Mouse (Mus musculus) kidney, postnatal 25 days (tissue): ENCODE measurements at regions not wholly inside any gene's neighbourhood (a gene's known extent, or its start where the extent isn't known, plus 50 kb on each side); places are given as distances from the start of the nearest gene placed in this dataset.
A peak's percentile ranks its signal among the peaks of the same experiment; 100 is the strongest.
"Not testable (repeated sequence)": the region's sequence is repeated elsewhere in the genome, so short reads cannot be mapped to it uniquely, and the experiment has no call there.

Experiments used
- DNase-seq, 2 experiments: peaks; one replicate each; pipeline ENCODE4 v3.0.0; 2021; ENCODE audit warnings: mixed read lengths in 2 of 2

DNA sequence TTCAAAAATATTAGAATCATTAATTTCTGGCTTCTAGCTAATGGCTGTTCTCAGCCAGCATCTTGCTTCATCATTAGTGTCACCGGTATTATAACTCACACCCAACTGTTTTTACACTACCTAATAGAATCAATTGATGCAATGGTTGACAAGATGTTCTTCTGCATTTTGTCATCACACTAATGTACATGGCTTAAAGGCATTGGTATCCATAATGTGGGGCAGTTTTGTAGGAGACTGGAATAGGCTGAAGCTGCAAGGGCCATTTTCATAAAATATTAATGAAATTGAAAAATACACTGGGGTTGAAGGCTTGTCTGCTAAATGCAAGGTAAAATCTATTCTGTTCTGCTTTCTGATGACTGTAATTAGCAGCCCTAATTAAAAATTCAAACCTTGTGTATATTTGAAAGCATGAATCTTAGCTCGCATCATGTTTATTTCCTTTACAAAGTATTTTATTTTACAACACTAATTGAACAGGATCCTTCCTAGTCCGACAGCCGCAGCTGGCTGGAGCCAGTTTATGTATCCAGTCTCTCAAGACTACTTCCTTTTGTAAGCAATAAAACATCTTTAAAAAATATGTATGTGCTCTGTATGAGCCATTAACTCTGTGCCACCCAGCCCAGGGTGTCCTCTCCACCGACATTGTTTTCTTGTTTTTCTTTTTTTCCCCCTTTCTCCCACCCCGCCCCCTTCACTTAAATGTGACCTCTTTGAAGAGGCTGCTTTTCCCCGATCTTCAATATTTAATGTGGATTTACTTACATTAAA, 259.6 kb downstream of the Pou4f1 start:
- DNase-seq = no peak

DNA sequence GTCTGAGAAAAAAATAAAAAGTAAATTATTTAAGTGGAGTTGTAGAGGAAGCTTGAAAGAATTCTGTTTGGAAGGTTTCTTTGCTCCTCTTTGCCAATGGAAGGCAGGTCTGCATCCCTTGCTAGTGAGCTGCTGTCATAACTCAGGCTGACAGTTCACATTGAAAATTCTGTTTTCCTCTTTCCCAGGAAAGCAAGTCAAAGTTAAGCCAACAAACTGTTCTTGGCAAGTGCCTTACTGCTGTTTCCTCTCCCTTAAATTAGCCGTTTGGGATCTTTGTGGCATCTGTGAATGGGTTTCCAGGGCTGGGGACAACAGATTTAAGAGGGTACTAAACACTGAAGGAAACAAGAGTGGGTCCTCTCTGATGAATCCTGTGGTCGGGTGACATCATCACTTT, 261.2 kb downstream of the Pou4f1 start:
- DNase-seq = no peak

GRCm38 (mm10) chr14:104203239-104203986, 264.4 kb downstream of the Pou4f1 start:
- DNase-seq = peak in 1 of 2 experiments; percentile 32

- DNase-seq = no peak
Observed at GRCm38 (mm10) chr14:104193198-104193597, 274.6 kb downstream of the Pou4f1 start.

DNA sequence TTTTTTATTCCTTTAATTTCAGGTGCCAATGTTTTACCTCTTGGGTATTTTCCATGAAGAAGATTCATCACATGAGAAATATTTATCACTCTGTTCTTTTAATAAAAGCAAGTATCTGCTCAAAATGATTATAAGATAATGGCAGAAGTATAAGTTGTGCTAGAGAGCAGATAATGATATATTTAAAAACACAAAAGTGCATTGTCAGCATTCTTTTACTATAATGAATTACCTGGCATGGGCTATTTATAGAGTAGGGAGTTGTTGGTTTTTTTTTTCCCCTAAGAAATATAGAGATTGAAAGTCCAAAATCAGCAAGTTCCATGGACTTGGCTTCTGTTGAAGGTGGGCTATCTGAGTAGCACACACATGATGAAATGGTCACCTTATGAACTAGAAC, 292.7 kb downstream of the Pou4f1 start:
- no peak for DNase-seq

DNA sequence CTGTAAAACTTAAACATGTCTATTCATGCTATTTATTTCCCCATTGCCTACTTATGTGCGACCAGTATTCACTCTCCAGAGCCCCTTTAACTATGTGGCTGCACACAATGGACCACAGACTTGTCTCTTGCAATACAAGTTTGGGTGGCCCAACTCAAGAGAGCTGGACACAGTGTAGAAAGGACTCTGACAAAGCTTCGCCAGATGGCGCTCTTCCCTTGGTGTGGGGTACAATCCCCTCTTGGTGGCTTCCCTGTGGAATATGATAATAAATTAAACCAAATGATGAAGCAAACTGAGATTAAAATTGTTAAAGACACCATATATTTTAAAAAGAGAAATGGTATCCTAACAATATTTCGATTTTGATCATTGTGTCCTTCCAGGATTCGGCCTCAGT, 302.6 kb upstream of the Ednrb start:
- DNase-seq = peak in 1 of 2 experiments; percentile 32

GRCm38 (mm10) chr14:104145395-104145794, 301.2 kb upstream of the Ednrb start:
- no peak for DNase-seq

DNA sequence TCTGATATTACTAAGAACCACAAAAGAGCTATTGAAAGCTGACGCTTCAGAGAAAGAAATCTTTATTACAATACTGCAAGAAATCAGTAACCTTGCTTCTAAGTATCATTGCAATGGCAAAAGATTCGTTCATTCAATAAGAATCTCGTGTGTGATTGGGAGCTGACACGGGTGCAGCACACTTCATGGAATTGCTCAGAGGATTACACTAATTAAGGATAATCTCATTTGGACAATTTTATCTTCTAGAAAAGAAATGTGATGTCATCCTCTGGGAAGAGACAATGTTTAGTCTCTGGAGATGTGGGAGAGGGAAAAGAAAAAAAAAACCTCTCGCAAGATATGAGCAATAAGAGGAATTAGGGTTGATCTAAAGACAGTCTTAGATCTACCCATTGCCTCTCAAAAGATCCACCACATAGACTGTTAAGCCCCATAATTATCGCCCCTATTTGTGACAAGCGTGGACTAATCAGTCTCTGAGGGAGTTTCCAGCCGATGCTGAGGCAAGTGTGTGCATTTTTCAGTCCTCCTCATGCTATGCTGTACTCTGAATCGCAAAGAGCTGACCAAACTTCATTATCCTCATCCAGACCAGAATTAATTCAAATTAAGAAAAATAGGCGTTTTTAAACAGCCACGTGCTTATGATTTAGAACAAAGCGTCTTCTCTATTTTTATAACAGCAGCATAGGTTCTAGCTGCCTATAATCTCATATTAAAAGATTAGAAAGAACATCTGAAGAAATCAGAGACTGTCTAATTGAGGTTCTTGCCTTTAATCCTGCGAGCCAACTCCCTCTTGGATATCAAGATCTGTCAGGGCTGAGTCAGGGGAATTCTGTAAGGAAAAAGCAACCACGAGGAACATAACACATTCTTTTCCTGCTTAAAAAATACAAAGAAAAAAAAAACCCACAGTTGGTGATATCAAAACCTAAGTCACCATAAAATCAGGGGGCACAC, 271.1 kb upstream of the Ednrb start:
- no peak for DNase-seq

DNA sequence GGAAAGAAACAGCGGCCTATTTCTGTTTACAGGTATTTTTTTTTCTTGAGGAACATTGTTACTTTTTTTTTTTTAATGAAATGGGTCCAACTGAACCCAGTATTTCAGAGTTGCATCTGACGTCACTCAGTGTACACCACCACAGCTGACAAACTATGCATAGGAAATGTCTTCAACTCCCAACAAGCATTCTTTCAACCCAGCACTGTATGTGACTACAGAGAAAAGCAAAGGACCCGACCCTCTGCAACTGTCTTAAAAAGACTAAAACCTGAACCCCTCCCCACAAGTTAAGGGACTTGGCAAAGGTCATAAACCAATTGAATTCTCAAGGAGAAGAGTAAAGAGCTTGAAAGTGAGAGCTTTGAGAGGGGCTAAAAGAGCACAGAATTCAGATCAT, 270.0 kb upstream of the Ednrb start:
- DNase-seq = no peak

- DNase-seq = no peak
Observed at GRCm38 (mm10) chr14:104113448-104113847, 269.2 kb upstream of the Ednrb start.

- DNase-seq = no peak
Observed at GRCm38 (mm10) chr14:104086381-104086780, 242.2 kb upstream of the Ednrb start.

- DNase-seq = not testable (repeated sequence)
Observed at GRCm38 (mm10) chr14:104064199-104064598, 220.0 kb upstream of the Ednrb start.

DNA sequence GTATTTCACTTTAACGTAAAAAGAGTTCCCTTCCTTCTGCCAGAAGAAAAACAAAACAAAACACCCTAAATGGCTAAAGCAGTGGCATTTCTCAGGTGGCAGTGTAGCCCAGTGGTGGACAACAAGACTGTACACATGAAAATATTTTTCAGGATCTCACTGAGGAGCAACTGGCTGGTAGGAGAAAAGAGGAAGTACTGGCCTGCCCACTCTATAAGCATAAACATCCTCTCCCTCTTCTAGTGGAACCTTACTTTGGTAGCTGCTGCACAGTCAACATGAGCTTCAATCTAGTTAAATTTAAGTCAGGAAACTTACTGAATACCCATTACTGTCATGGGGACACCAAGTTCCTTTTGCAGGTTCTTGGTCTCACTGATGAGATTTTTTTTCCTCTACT, 209.5 kb upstream of the Ednrb start:
- DNase-seq = no peak

DNA sequence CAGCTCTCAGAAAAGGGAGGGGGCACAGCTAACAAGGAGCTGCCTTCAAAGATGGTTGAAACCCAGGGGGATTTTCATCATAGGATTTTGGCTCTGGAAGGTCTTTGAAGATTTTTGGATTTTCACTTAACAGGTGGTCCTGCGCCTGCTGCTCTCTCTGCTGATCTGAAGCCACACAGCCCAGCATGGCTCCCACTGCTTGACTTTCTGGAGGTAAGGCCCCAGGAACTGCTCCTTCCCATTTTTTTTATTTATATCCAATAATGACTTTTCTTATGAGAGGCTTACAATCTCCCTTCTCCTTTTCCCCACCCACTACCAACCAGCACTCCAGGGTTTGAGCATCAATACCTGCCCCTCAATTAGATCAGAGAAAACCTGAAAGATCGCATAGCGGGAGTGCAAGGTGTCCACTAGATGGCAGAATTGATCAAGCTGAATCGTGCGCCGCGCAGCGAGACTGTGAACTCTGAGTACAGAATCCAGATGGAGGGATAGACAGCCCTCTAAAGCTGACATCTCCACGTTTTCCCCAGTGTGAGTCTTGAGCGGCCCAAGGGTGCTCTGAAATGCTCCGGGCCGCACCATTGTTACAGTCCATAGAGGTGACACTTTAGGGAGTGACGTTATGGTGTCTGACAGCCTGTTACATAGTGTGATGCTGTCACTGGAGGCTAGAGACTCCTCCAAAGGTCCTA, 194.6 kb upstream of the Ednrb start:
- DNase-seq = peak; percentile 57 to 62

GRCm38 (mm10) chr14:104033606-104034005, 189.4 kb upstream of the Ednrb start:
- DNase-seq = no peak

- no peak for DNase-seq
Observed at GRCm38 (mm10) chr14:104030784-104031470, 186.7 kb upstream of the Ednrb start.

DNA sequence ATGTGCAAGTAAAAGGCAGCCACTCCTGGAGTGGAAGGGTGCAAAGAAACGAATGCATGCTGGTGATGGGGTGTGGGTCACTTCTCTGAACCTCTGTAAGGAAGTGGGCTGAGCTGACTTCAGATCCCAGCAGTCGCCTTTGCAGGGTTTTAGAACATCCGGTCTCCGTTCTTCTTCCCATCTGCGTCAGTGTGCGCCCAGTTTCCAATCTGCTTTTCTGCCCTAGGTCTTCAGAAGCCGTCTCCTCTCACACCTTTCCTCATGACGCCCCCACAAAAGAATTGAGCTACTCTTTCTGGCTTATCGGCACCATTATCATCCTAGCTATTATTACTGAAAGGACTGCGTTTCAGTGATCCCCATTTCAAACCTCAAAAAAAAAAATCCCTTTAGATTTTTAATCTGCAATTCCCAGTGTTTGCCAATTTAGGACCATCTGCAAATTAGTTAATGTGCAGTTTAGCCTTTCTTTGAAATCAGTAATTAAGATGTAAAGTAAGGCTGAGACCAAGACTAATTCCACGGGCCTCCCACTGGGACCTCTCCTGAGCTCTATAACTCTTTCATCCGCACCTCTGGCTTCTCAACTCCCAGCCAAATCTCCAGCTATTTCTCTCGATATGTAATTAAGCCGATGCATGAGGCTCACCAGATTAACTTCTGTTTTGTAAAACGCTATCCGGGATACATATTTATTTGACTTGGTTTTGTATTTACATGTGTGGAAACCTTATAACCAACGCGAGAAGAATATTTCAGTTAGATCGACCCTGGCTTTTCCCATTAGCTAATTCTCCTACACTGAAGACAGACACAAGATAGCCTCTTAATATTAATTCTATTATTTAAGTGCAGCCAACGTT, 185.7 kb upstream of the Ednrb start:
- no peak for DNase-seq

- no peak for DNase-seq
Observed at GRCm38 (mm10) chr14:104027900-104028285, 183.7 kb upstream of the Ednrb start.

GRCm38 (mm10) chr14:104027077-104027899, 183.1 kb upstream of the Ednrb start:
- DNase-seq = peak; percentile 76 to 77

GRCm38 (mm10) chr14:104008538-104008937, 164.3 kb upstream of the Ednrb start:
- DNase-seq = no peak
